8 mouse cellular contexts compared by ENCODE assay signal in genomic region chr2:30676833-30677459, GRCm38 (mm10).
DNase-seq lines count a peak whose midpoint lies in the region; ATAC-seq and TF ChIP-seq lines count a peak whose summit lies in the region.

No protein-coding gene starts in this region.

- TF ChIP-seq CTCF in cerebellum, adult 2 months (IDR thresholded peaks at IDR 0.05; ENCODE audit: borderline replicate concordance, insufficient read depth, low read depth, low read length), result no peak

- TF ChIP-seq POLR2A in cerebellum, adult 2 months (IDR thresholded peaks at IDR 0.05; ENCODE audit: borderline replicate concordance, insufficient read depth, low read length), result peak; percentile 38; the same call in 1 of the 2 replicates

- DNase-seq in Muller cell, postnatal 12 days (ENCODE audit: inconsistent ontology term), result peak; percentile 68
- peak; percentile 75 to 77 for DNase-seq in cerebellum, adult 2 months
- DNase-seq in layer of hippocampus, postnatal 36 days, result peak; percentile 72 to 75
- peak; percentile 79 for DNase-seq in lung, postnatal 10 days
- peak; percentile 87 for DNase-seq in right cerebral cortex, adult 18-20 months
- no peak for DNase-seq in spleen, postnatal 14 days (ENCODE audit: low spot score in 2 of 2)

- peaks cover 15% of the 10 kb centered on the region for H3K4me1 ChIP-seq in cerebellum, adult 2 months (ENCODE audit: control insufficient read depth, insufficient read depth, low read length)
- peaks cover 24% of the 10 kb centered on the region for H3K4me1 ChIP-seq in hindbrain, embryonic 13.5 days (replicated peaks)

- H3K36me3 ChIP-seq in hindbrain, embryonic 13.5 days, result no peaks in the 10 kb centered on the region

- H3K27me3 ChIP-seq in cerebellum, adult 2 months (ENCODE audit: control insufficient read depth, insufficient read depth, low read length), result no peaks in the 10 kb centered on the region
- H3K27me3 ChIP-seq in hindbrain, embryonic 13.5 days, result no peaks in the 10 kb centered on the region

- H3K27ac ChIP-seq in cerebellum, adult 2 months (ENCODE audit: insufficient read depth, low read length), result peak overlapping the region; percentile 24
- peak overlapping the region; percentile 99 for H3K27ac ChIP-seq in hindbrain, embryonic 13.5 days

- 2% methylated on average over 44 of the region's 44 CpGs for WGBS in cerebellum, adult 2 months
- WGBS in hindbrain, embryonic 13.5 days, result under 1% methylated on average over 44 of the region's 44 CpGs

- ATAC-seq in frontal cortex, adult (ENCODE audit: low TSS enrichment), result peak; percentile 54
- ATAC-seq in hindbrain, embryonic 13.5 days (ENCODE audit: low FRiP score), result peak; percentile 85

- peaks cover 7% of the 10 kb centered on the region; the same call in 1 of the 2 replicates for H3K9me3 ChIP-seq in hindbrain, embryonic 13.5 days

- peak overlapping the region; percentile 59 for H3K4me2 ChIP-seq in hindbrain, embryonic 13.5 days

- peak overlapping the region; percentile 78 for H3K9ac ChIP-seq in hindbrain, embryonic 13.5 days

- H3K4me3 ChIP-seq in cerebellum, adult 2 months (replicated peaks; ENCODE audit: insufficient read depth, low read depth, low read length), result peak overlapping the region; percentile 46
- H3K4me3 ChIP-seq in hindbrain, embryonic 13.5 days, result peak overlapping the region; percentile 31

Comparison
In these comparisons a context has a peak if more than half of its experiments do, and no peak if none do; other contexts are left out.
1. DNase-seq: peak in Muller cell, postnatal 12 days (single experiment), cerebellum, adult 2 months (2 of 2), layer of hippocampus, postnatal 36 days (2 of 2), lung, postnatal 10 days (single experiment) and right cerebral cortex, adult 18-20 months (single experiment); none in spleen, postnatal 14 days (0 of 2).